Mouse (Mus musculus): ENCODE results near the gene P4hb.

GRCm38 (mm10) chr11:120615167-120615566 is 42.1 kb upstream of the P4hb start:
- TF ChIP-seq CTCF (IDR thresholded peaks at IDR 0.05; ENCODE audit: borderline replicate concordance, control insufficient read depth, extremely low read depth, insufficient read depth, low read length, poor library complexity) (no peak), POLR2A (IDR thresholded peaks at IDR 0.05; ENCODE audit: control insufficient read depth, extremely low read depth, insufficient read depth, low read length, poor library complexity) (no peak)

All from thymus, adult 2 months (tissue).